8 mouse cellular contexts compared by ENCODE assay signal in genomic region chr7:126583251-126583709, GRCm38 (mm10). TPM values are rescaled to one million over a fixed set of nuclear protein-coding genes. Genes with fewer than 3 reads are reported as not detected.
DNase-seq lines count a peak whose midpoint lies in the region; ATAC-seq and TF ChIP-seq lines count a peak whose summit lies in the region.

No protein-coding gene starts in this region.

- ATAC-seq in heart, embryonic 12.5 days (ENCODE audit: insufficient number of reproducible peaks, low FRiP score): peak; percentile 91
- peak; percentile 87 for ATAC-seq in kidney, embryonic 16.5 days (ENCODE audit: low FRiP score, low TSS enrichment)

- H3K4me1 ChIP-seq in erythroblast, embryonic 14.5 days (ENCODE audit: control insufficient read depth): peaks cover 17% of the 10 kb centered on the region
- peaks cover 10% of the 10 kb centered on the region for H3K4me1 ChIP-seq in heart, embryonic 12.5 days (replicated peaks)
- H3K4me1 ChIP-seq in kidney, embryonic 16.5 days (ENCODE audit: insufficient read depth, low read length): peaks cover 15% of the 10 kb centered on the region; the same call in 1 of the 2 replicates

- no peaks in the 10 kb centered on the region for H3K79me3 ChIP-seq in C2C12 (ENCODE audit: low read depth)

- no peak overlapping the region for H3ac ChIP-seq in C2C12 (ENCODE audit: control insufficient read depth, insufficient read length, low read depth)

- peak overlapping the region; percentile 68 for H3K9ac ChIP-seq in heart, embryonic 12.5 days
- peak overlapping the region; percentile 62 for H3K9ac ChIP-seq in kidney, embryonic 16.5 days (replicated peaks; ENCODE audit: low read length)

- no peaks in the 10 kb centered on the region for H3K9me3 ChIP-seq in erythroblast, embryonic 14.5 days (ENCODE audit: control insufficient read depth, low read length)
- H3K9me3 ChIP-seq in heart, embryonic 12.5 days (replicated peaks): no peaks in the 10 kb centered on the region
- H3K9me3 ChIP-seq in kidney, embryonic 16.5 days (ENCODE audit: low read length): no peaks in the 10 kb centered on the region

- H3K36me3 ChIP-seq in C2C12 (ENCODE audit: control insufficient read depth, insufficient read depth): no peaks in the 10 kb centered on the region
- no peaks in the 10 kb centered on the region; the same call in 1 of the 2 replicates for H3K36me3 ChIP-seq in erythroblast, embryonic 14.5 days (ENCODE audit: control insufficient read depth)
- H3K36me3 ChIP-seq in heart, embryonic 12.5 days: peaks cover 5% of the 10 kb centered on the region
- no peaks in the 10 kb centered on the region; the same call in 1 of the 2 replicates for H3K36me3 ChIP-seq in kidney, embryonic 16.5 days (ENCODE audit: insufficient read depth, low read length)

- no peaks in the 10 kb centered on the region for H3K79me2 ChIP-seq in C2C12 (ENCODE audit: control insufficient read depth, insufficient read depth)

- peak; percentile 83 for DNase-seq in brain, embryonic 18.5 days (ENCODE audit: low read depth, low spot score)
- peak; percentile 85 for DNase-seq in liver
- peak; percentile 29 to 69 for DNase-seq in monocyte, adult 2 months (ENCODE audit: low read depth in 1 of 2, low spot score in 2 of 2)
- peak; percentile 42 to 59 for DNase-seq in spleen, postnatal 14 days (ENCODE audit: low spot score in 2 of 2)

- no peaks in the 10 kb centered on the region for H3K27me3 ChIP-seq in C2C12 (ENCODE audit: control insufficient read depth, insufficient read depth, insufficient read length)
- peaks cover 31% of the 10 kb centered on the region for H3K27me3 ChIP-seq in erythroblast, embryonic 14.5 days (ENCODE audit: control insufficient read depth)
- H3K27me3 ChIP-seq in heart, embryonic 12.5 days (replicated peaks): peaks cover 19% of the 10 kb centered on the region
- no peaks in the 10 kb centered on the region for H3K27me3 ChIP-seq in kidney, embryonic 16.5 days (ENCODE audit: insufficient read depth, low read length)

- H3K4me2 ChIP-seq in heart, embryonic 12.5 days: peak overlapping the region; percentile 87
- H3K4me2 ChIP-seq in kidney, embryonic 16.5 days (replicated peaks; ENCODE audit: low read depth, low read length): peak overlapping the region; percentile 69

- no peak for TF ChIP-seq CTCF in C2C12 (IDR thresholded peaks at IDR 0.05; ENCODE audit: control insufficient read depth, insufficient read depth, insufficient read length)

- WGBS in heart, embryonic 12.5 days: 1% methylated on average over 22 of the region's 22 CpGs
- 1% methylated on average over 22 of the region's 22 CpGs for WGBS in kidney, embryonic 16.5 days

- H3K4me3 ChIP-seq in C2C12 (ENCODE audit: insufficient read depth, poor library complexity, severe bottlenecking): no peak overlapping the region
- H3K4me3 ChIP-seq in erythroblast, embryonic 14.5 days (replicated peaks): peak overlapping the region; percentile 75
- peak overlapping the region; percentile 59 for H3K4me3 ChIP-seq in heart, embryonic 12.5 days
- H3K4me3 ChIP-seq in kidney, embryonic 16.5 days (ENCODE audit: low read length): peak overlapping the region; percentile 52

- H3K27ac ChIP-seq in heart, embryonic 12.5 days (ENCODE audit: poor library complexity, severe bottlenecking): peak overlapping the region; percentile 43; the same call in 1 of the 2 replicates
- peak overlapping the region; percentile 80 for H3K27ac ChIP-seq in kidney, embryonic 16.5 days (ENCODE audit: low read length)

TF ChIP-seq in C2C12, 6 proteins besides CTCF, POLR2A, EP300 and RAD21:
- peak; percentile 93 for TF ChIP-seq USF1 (IDR thresholded peaks at IDR 0.05; ENCODE audit: low read depth)
- TF ChIP-seq FOSL1 (IDR thresholded peaks at IDR 0.05; ENCODE audit: insufficient read depth, low read length, poor library complexity, severe bottlenecking): no peak

RNA-seq across cellular contexts. Expression of gene Apobr, which starts 1.5 kb away (rescaled TPM):
- 2.0 TPM for polyA plus RNA-seq in C2C12 (2012; fragmentation: generic; extraction: Trizol)
- polyA plus RNA-seq in erythroblast, embryonic 14.5 days (2012): 0.07 and 0.16 TPM in 2 replicates
- 0.27 and 0.40 TPM in 2 replicates for polyA plus RNA-seq in heart, embryonic 12.5 days (2016; fragmentation: Nextera tagmentation; extraction: Ambion mirVana)
- polyA plus RNA-seq in kidney, embryonic 16.5 days (2015; fragmentation: Nextera tagmentation; extraction: Ambion mirVana): 0.96 and 1.1 TPM in 2 replicates

RNA-seq across cellular contexts. Expression of gene Cln3, which starts 2.3 kb away (rescaled TPM):
- polyA plus RNA-seq in C2C12 (2012; fragmentation: generic; extraction: Trizol): 4.5 TPM
- 0.14 and 0.22 TPM in 2 replicates for polyA plus RNA-seq in erythroblast, embryonic 14.5 days (2012)
- 20.0 and 24.5 TPM in 2 replicates for polyA plus RNA-seq in heart, embryonic 12.5 days (2016; fragmentation: Nextera tagmentation; extraction: Ambion mirVana)
- 39.3 and 41.3 TPM in 2 replicates for polyA plus RNA-seq in kidney, embryonic 16.5 days (2015; fragmentation: Nextera tagmentation; extraction: Ambion mirVana)

RNA-seq across cellular contexts. Expression of gene Il27, which starts 11.5 kb away (rescaled TPM):
- polyA plus RNA-seq in C2C12 (2012; fragmentation: generic; extraction: Trizol): not detected
- polyA plus RNA-seq in erythroblast, embryonic 14.5 days (2012): not detected in 2 replicates
- not detected in 2 replicates for polyA plus RNA-seq in heart, embryonic 12.5 days (2016; fragmentation: Nextera tagmentation; extraction: Ambion mirVana)
- not detected in 2 replicates for polyA plus RNA-seq in kidney, embryonic 16.5 days (2015; fragmentation: Nextera tagmentation; extraction: Ambion mirVana)

RNA-seq across cellular contexts. Expression of gene Eif3c, which starts 17.1 kb away (rescaled TPM):
- 228 TPM for polyA plus RNA-seq in C2C12 (2012; fragmentation: generic; extraction: Trizol)
- polyA plus RNA-seq in erythroblast, embryonic 14.5 days (2012): 5.1 and 6.2 TPM in 2 replicates
- polyA plus RNA-seq in heart, embryonic 12.5 days (2016; fragmentation: Nextera tagmentation; extraction: Ambion mirVana): 148 and 151 TPM in 2 replicates
- polyA plus RNA-seq in kidney, embryonic 16.5 days (2015; fragmentation: Nextera tagmentation; extraction: Ambion mirVana): 200 and 219 TPM in 2 replicates

RNA-seq across cellular contexts. Expression of gene Nupr1, which starts 47.4 kb away (rescaled TPM):
- polyA plus RNA-seq in C2C12 (2012; fragmentation: generic; extraction: Trizol): 49.9 TPM
- polyA plus RNA-seq in erythroblast, embryonic 14.5 days (2012): 0.27 and 0.35 TPM in 2 replicates
- polyA plus RNA-seq in heart, embryonic 12.5 days (2016; fragmentation: Nextera tagmentation; extraction: Ambion mirVana): 3.1 and 3.6 TPM in 2 replicates
- polyA plus RNA-seq in kidney, embryonic 16.5 days (2015; fragmentation: Nextera tagmentation; extraction: Ambion mirVana): 6.8 and 9.5 TPM in 2 replicates
